Mouse (Mus musculus) ES-Bruce4 (cell line): Measurements from ENCODE around the gene Ccl6.

ENCODE experiments used
- CTCF ChIP-seq: IDR thresholded peaks from one replicate; pipeline ENCODE4 v1.8.1; 2011; ENCODE audit warnings: low read depth, low read length
- POLR2A ChIP-seq: IDR thresholded peaks from one replicate; pipeline ENCODE4 v1.8.1; 2011; ENCODE audit warnings: low read length; ENCODE audit not compliant: insufficient read depth

DNA sequence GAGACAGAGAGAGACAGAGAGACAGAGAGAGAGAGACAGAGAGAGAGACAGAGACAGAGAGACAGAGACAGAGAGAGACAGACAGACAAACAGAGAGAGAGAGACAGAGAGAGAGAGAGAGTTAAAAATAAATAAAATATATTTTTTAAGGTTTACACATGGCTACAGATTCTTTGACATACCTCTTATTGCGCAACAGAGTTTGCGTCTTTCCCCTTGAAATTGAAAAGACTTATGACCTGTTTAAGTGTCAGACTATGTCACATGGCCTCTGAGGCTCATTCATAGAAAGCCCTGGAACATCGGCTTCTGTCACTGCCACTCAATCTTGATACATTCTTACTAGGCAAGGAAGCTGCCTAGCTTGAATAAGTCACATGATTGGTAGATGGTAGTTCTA, 10.5 kb upstream of the Ccl6 start:
- TF ChIP-seq POLR2A (no peak), CTCF (no peak)
